Mouse (Mus musculus): ENCODE measurements around the gene Lifr. TPM values are rescaled to one million over a fixed set of nuclear protein-coding genes. Genes with fewer than 3 reads are reported as not detected.
A peak's percentile ranks its signal among the peaks of the same experiment; 100 is the strongest.

Lifr gene
- total and polyA plus RNA-seq, 2 experiments from 2014 or later = 12.2 to 28.0 TPM

- Histone ChIP-seq H3K4me3 (ENCODE audit: low read depth, low read length) (no peak overlapping the region), H3K36me3 (ENCODE audit: insufficient read depth, low read length) (no peaks in the 10 kb centered on the region), H3K4me1 (ENCODE audit: insufficient read depth, low read length) (no peaks in the 10 kb centered on the region), H3K27me3 (ENCODE audit: insufficient read depth, low read length) (no peaks in the 10 kb centered on the region), H3K9ac (replicated peaks; ENCODE audit: low read length, poor library complexity, severe bottlenecking) (no peak overlapping the region), H3K4me2 (ENCODE audit: low read depth, low read length, poor library complexity, severe bottlenecking) (no peak overlapping the region), H3K9me3 (ENCODE audit: low read length) (no peaks in the 10 kb centered on the region), H3K27ac (ENCODE audit: low read depth, low read length) (no peak overlapping the region)
- no peak for TF ChIP-seq CTCF (IDR thresholded peaks at IDR 0.05)
- ATAC-seq (ENCODE audit: low FRiP score) (no peak), DNase-seq (ENCODE audit: low spot score) (no peak)
- 95% methylated on average over 18 of the region's 18 CpGs for WGBS
These were observed 59.4 kb downstream of the Lifr start for GRCm38 (mm10) chr15:7149796-7150195.

GRCm38 (mm10) chr15:7150591-7150990, 60.2 kb downstream of the Lifr start:
- no peak for DNase-seq (ENCODE audit: low spot score)
- no peaks in the 10 kb centered on the region for H3K36me3 ChIP-seq (ENCODE audit: insufficient read depth, low read length)
- ATAC-seq (ENCODE audit: low FRiP score) = no peak
- H3K9me3 ChIP-seq (ENCODE audit: low read length) = no peaks in the 10 kb centered on the region
- H3K4me3 ChIP-seq (ENCODE audit: low read depth, low read length) = no peak overlapping the region
- no peaks in the 10 kb centered on the region for H3K4me1 ChIP-seq (ENCODE audit: insufficient read depth, low read length)
- WGBS = 91% methylated on average over 9 of the region's 9 CpGs
- no peaks in the 10 kb centered on the region for H3K27me3 ChIP-seq (ENCODE audit: insufficient read depth, low read length)
- no peak overlapping the region for H3K27ac ChIP-seq (ENCODE audit: low read depth, low read length)
- no peak for TF ChIP-seq CTCF (IDR thresholded peaks at IDR 0.05)
- H3K4me2 ChIP-seq (ENCODE audit: low read depth, low read length, poor library complexity, severe bottlenecking) = no peak overlapping the region
- H3K9ac ChIP-seq (replicated peaks; ENCODE audit: low read length, poor library complexity, severe bottlenecking) = no peak overlapping the region

GRCm38 (mm10) chr15:7152116-7152760, 61.8 kb downstream of the Lifr start:
- no peak overlapping the region for H3K4me2 ChIP-seq (ENCODE audit: low read depth, low read length, poor library complexity, severe bottlenecking)
- WGBS = 70% methylated on average over 10 of the region's 10 CpGs
- H3K9me3 ChIP-seq (ENCODE audit: low read length) = no peaks in the 10 kb centered on the region
- no peaks in the 10 kb centered on the region for H3K36me3 ChIP-seq (ENCODE audit: insufficient read depth, low read length)
- H3K27ac ChIP-seq (ENCODE audit: low read depth, low read length) = no peak overlapping the region
- TF ChIP-seq CTCF (IDR thresholded peaks at IDR 0.05) = no peak
- H3K27me3 ChIP-seq (ENCODE audit: insufficient read depth, low read length) = no peaks in the 10 kb centered on the region
- no peak overlapping the region for H3K4me3 ChIP-seq (ENCODE audit: low read depth, low read length)
- H3K4me1 ChIP-seq (ENCODE audit: insufficient read depth, low read length) = no peaks in the 10 kb centered on the region
- ATAC-seq (ENCODE audit: low FRiP score) (no peak), DNase-seq (ENCODE audit: low spot score) (peak; percentile 15)
- H3K9ac ChIP-seq (replicated peaks; ENCODE audit: low read length, poor library complexity, severe bottlenecking) = no peak overlapping the region

GRCm38 (mm10) chr15:7154010-7154736, 63.8 kb downstream of the Lifr start:
- Histone ChIP-seq H3K9ac (replicated peaks; ENCODE audit: low read length, poor library complexity, severe bottlenecking) (no peak overlapping the region), H3K36me3 (ENCODE audit: insufficient read depth, low read length) (no peaks in the 10 kb centered on the region; the same call in 1 of the 2 replicates), H3K9me3 (ENCODE audit: low read length) (no peaks in the 10 kb centered on the region), H3K4me2 (ENCODE audit: low read depth, low read length, poor library complexity, severe bottlenecking) (no peak overlapping the region), H3K27ac (ENCODE audit: low read depth, low read length) (no peak overlapping the region), H3K4me1 (ENCODE audit: insufficient read depth, low read length) (no peaks in the 10 kb centered on the region), H3K4me3 (ENCODE audit: low read depth, low read length) (no peak overlapping the region), H3K27me3 (ENCODE audit: insufficient read depth, low read length) (no peaks in the 10 kb centered on the region)
- ATAC-seq (ENCODE audit: low FRiP score) (no peak), DNase-seq (ENCODE audit: low spot score) (peak; percentile 47)
- TF ChIP-seq CTCF (IDR thresholded peaks at IDR 0.05) = no peak
- 81% methylated on average over 15 of the region's 15 CpGs for WGBS

- no peak overlapping the region for H3K4me2 ChIP-seq (ENCODE audit: low read depth, low read length, poor library complexity, severe bottlenecking)
- H3K27ac ChIP-seq (ENCODE audit: low read depth, low read length) = no peak overlapping the region
- no peak for ATAC-seq (ENCODE audit: low FRiP score)
- H3K9me3 ChIP-seq (ENCODE audit: low read length) = no peaks in the 10 kb centered on the region
- no peaks in the 10 kb centered on the region; the same call in 1 of the 2 replicates for H3K36me3 ChIP-seq (ENCODE audit: insufficient read depth, low read length)
- no peak overlapping the region for H3K4me3 ChIP-seq (ENCODE audit: low read depth, low read length)
- no peak for TF ChIP-seq CTCF (IDR thresholded peaks at IDR 0.05)
- no peak overlapping the region for H3K9ac ChIP-seq (replicated peaks; ENCODE audit: low read length, poor library complexity, severe bottlenecking)
- DNase-seq (ENCODE audit: low spot score) = peak; percentile 71
- no peaks in the 10 kb centered on the region for H3K27me3 ChIP-seq (ENCODE audit: insufficient read depth, low read length)
- no peaks in the 10 kb centered on the region for H3K4me1 ChIP-seq (ENCODE audit: insufficient read depth, low read length)
- WGBS = 65% methylated on average over 7 of the region's 7 CpGs
These were observed 64.3 kb downstream of the Lifr start for GRCm38 (mm10) chr15:7154737-7155090.

- H3K36me3 ChIP-seq (ENCODE audit: insufficient read depth, low read length) = no peaks in the 10 kb centered on the region; the same call in 1 of the 2 replicates
- no peak for TF ChIP-seq CTCF (IDR thresholded peaks at IDR 0.05)
- H3K9me3 ChIP-seq (ENCODE audit: low read length) = no peaks in the 10 kb centered on the region
- 97% methylated on average over 6 of the region's 6 CpGs for WGBS
- no peak overlapping the region for H3K4me2 ChIP-seq (ENCODE audit: low read depth, low read length, poor library complexity, severe bottlenecking)
- ATAC-seq (ENCODE audit: low FRiP score) (no peak), DNase-seq (ENCODE audit: low spot score) (no peak)
- no peak overlapping the region for H3K27ac ChIP-seq (ENCODE audit: low read depth, low read length)
- H3K9ac ChIP-seq (replicated peaks; ENCODE audit: low read length, poor library complexity, severe bottlenecking) = no peak overlapping the region
- H3K27me3 ChIP-seq (ENCODE audit: insufficient read depth, low read length) = no peaks in the 10 kb centered on the region
- H3K4me3 ChIP-seq (ENCODE audit: low read depth, low read length) = no peak overlapping the region
- no peaks in the 10 kb centered on the region for H3K4me1 ChIP-seq (ENCODE audit: insufficient read depth, low read length)
These were observed 67.2 kb downstream of the Lifr start for GRCm38 (mm10) chr15:7157658-7158057.

Data from midbrain, postnatal 0 days (tissue).